Mouse (Mus musculus) heart, embryonic 16.5 days (tissue): Measurements from ENCODE around the gene 4932415D10Rik. TPM values are rescaled to one million over a fixed set of nuclear protein-coding genes. Genes with fewer than 3 reads are reported as not detected.
A peak's percentile ranks its signal among the peaks of the same experiment; 100 is the strongest.

Experiments used
- ATAC-seq: fragments of 200-750 bp; cut with Nextera tagmentation; replicated peaks from 2 replicates; pipeline ENCODE4 v1.8.0; 2017; ENCODE audit warnings: moderate number of reproducible peaks; ENCODE audit not compliant: insufficient read depth, low FRiP score; ENCODE audit errors: extremely low read depth
- H3K27ac ChIP-seq: fragments of 300-500 bp; sonication (generic); 2 replicates; pipeline ENCODE4 v1.5.1; 2014; ENCODE audit warnings: mild to moderate bottlenecking, low read length, control low read depth, moderate library complexity
- H3K27me3 ChIP-seq: fragments of 300-500 bp; sonication (generic); 2 replicates; pipeline ENCODE4 v1.6.1; 2014; ENCODE audit warnings: low read length, mixed read lengths; ENCODE audit not compliant: control insufficient read depth, insufficient read depth
- H3K36me3 ChIP-seq: fragments of 300-500 bp; sonication (generic); 2 replicates; pipeline ENCODE4 v1.6.1; 2014; ENCODE audit not compliant: control insufficient read depth, insufficient read depth
- H3K4me1 ChIP-seq: fragments of 300-500 bp; sonication (generic); 2 replicates; pipeline ENCODE4 v1.6.1; 2014; ENCODE audit warnings: low read length, mixed read lengths; ENCODE audit not compliant: control insufficient read depth, insufficient read depth
- H3K4me2 ChIP-seq: fragments of 300-500 bp; sonication (generic); 2 replicates; pipeline ENCODE4 v1.6.1; 2014; ENCODE audit warnings: low read depth, mild to moderate bottlenecking, control low read depth, low read length
- H3K4me3 ChIP-seq: fragments of 300-500 bp; sonication (generic); 2 replicates; pipeline ENCODE4 v1.5.1; 2014; ENCODE audit warnings: mild to moderate bottlenecking, control low read depth, low read length
- H3K9ac ChIP-seq: fragments of 300-500 bp; sonication (generic); 2 replicates; pipeline ENCODE4 v1.6.1; 2014; ENCODE audit warnings: low read length, control low read depth
- H3K9me3 ChIP-seq: fragments of 300-500 bp; sonication (generic); replicated peaks from 2 replicates; pipeline ENCODE4 v1.6.1; 2016; ENCODE audit warnings: low read length; ENCODE audit not compliant: control insufficient read depth
- WGBS: fragments of 180-500 bp; shearing (Covaris S2); extraction: QIAGEN DNeasy Blood & Tissue Kit; methylation state at CpG from one replicate; pipeline ENCODE4 v1.1.7; 2014; 5-methylcytosine and 5-hydroxymethylcytosine counted together
- polyA plus RNA-seq: library from polyadenylated mRNA; unstranded; fragments of >200 nt; fragmentation: Nextera tagmentation; extraction: Ambion mirVana; gene quantifications from 2 replicates; pipeline ENCODE4 v1.2.1, GENCODE M21; 2015

The 4932415D10Rik gene
- polyA plus RNA-seq, 1 experiment from 2014 or later = not detected

DNA sequence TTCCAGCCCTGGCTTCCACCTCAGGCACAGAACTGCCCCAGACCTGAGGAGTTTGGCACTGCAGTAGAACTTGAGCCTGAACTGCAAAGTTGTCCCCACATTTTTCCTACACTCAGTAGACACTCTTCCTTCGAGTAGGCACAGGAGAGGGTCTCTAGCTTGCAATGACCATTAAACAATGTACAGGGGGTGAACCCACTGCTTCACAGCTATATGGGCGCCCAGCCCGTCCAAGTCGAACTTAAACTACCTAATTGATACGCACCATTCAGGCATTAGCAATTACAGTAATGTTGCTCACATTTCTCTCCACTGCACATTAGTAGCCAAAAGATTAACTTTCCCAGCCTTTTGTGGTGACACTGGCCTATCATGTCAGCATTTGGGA, 75.0 kb downstream of the 4932415D10Rik start:
- H3K36me3 ChIP-seq = peaks cover 4% of the 10 kb centered on the region; the same call in 1 of the 2 replicates
- peaks cover 2% of the 10 kb centered on the region; the same call in 1 of the 2 replicates for H3K4me1 ChIP-seq
- peak overlapping the region; percentile 88 for H3K4me3 ChIP-seq
- H3K4me2 ChIP-seq = peak overlapping the region; percentile 73
- ATAC-seq = no peak
- 68% methylated on average over 5 of the region's 5 CpGs for WGBS
- no peak overlapping the region for H3K27ac ChIP-seq
- peaks cover 3% of the 10 kb centered on the region; the same call in 1 of the 2 replicates for H3K9me3 ChIP-seq
- H3K9ac ChIP-seq = peak overlapping the region; percentile 89
- H3K27me3 ChIP-seq = no peaks in the 10 kb centered on the region

DNA sequence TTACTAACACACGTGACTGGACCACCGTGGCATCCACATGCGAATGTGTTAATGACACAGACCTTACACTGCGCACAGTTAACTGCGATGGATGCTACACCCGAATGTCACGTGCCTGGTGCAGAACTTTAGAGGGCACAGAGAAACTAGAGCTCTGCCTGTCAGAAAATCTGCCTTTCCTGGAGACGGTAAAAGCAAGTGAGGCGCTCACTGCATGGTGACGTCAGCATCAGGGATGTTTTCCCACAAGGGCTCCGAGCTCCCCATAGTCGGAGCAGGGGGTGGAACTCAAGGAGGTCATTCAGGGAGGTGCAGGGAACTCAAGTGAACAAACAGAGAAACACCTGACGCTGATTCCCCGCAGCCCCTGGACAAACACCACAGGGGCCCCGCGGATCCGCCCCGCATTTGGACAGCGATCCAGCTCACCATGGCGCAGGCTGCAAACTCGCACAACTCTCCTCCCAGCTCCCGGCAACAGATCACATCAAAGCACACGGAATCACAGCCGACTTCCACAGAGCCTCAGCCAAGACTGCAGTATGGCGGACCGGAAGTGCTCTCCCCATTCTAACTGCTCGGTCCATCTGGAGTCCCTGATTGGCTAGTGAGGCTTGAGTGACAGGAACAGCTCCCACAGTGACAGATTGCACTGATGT, 75.5 kb downstream of the 4932415D10Rik start, which contains the start of gene Zfp938:
Gene Zfp938, minus strand, starts transcription at position 539 of the 659 bp plus-strand sequence.
- H3K4me3 ChIP-seq = peak within 1 kb of the TSS; percentile 88
- H3K9me3 ChIP-seq = peaks cover 4% of the 10 kb centered on the region; the same call in 1 of the 2 replicates
- peaks cover 2% of the 10 kb centered on the region; the same call in 1 of the 2 replicates for H3K4me1 ChIP-seq
- H3K4me2 ChIP-seq = peak within 1 kb of the TSS; percentile 73
- H3K36me3 ChIP-seq = peaks cover 6% of the 10 kb centered on the region; the same call in 1 of the 2 replicates
- no peaks in the 10 kb centered on the region for H3K27me3 ChIP-seq
- peak within 1 kb of the TSS; percentile 89 for H3K9ac ChIP-seq
- 1% methylated on average over 27 of the region's 27 CpGs for WGBS
- H3K27ac ChIP-seq = peak within 1 kb of the TSS; percentile 75
- peak; percentile 100 for ATAC-seq

Other genes with a start within 250 kb of the 4932415D10Rik start
- gene BC024063, start 233.2 kb downstream of the 4932415D10Rik start, polyA plus RNA-seq = 2.9 and 3.0 TPM in 2 replicates
- gene AU041133, start 188.6 kb downstream of the 4932415D10Rik start, polyA plus RNA-seq = 4.1 and 4.6 TPM in 2 replicates
- gene Zfp938, start 75.3 kb downstream of the 4932415D10Rik start, polyA plus RNA-seq = 13.4 and 13.9 TPM in 2 replicates
- 5.3 and 5.6 TPM in 2 replicates for gene Gm4924, start 37.7 kb upstream of the 4932415D10Rik start, polyA plus RNA-seq
- not detected in 2 replicates for gene Gm1553, start 176.0 kb upstream of the 4932415D10Rik start, polyA plus RNA-seq